Mouse (Mus musculus): ENCODE measurements around the gene Gm26938. TPM values are rescaled to one million over a fixed set of nuclear protein-coding genes. Genes with fewer than 3 reads are reported as not detected.
A peak's percentile ranks its signal among the peaks of the same experiment; 100 is the strongest.

Gm26938 gene
- polyA plus RNA-seq, 1 experiment from 2014 or later: not detected

GRCm38 (mm10) chr5:139835706-139836105 is 9.5 kb upstream of the Gm26938 start:
- H3K9me3 ChIP-seq (replicated peaks; ENCODE audit: control insufficient read depth, low read length, poor library complexity, severe bottlenecking): no peaks in the 10 kb centered on the region
- no peak overlapping the region for H3K9ac ChIP-seq (ENCODE audit: low read depth, low read length)
- H3K27ac ChIP-seq (ENCODE audit: low read length): no peak overlapping the region
- no peak overlapping the region for H3K4me3 ChIP-seq (ENCODE audit: low read depth, low read length)
- 85% methylated on average over 7 of the region's 7 CpGs for WGBS
- H3K36me3 ChIP-seq (ENCODE audit: control insufficient read depth, insufficient read depth, low read length): no peaks in the 10 kb centered on the region
- no peak for ATAC-seq
- no peak overlapping the region for H3K4me2 ChIP-seq (ENCODE audit: low read length)
- H3K27me3 ChIP-seq (ENCODE audit: control insufficient read depth, insufficient read depth, low read depth, low read length): no peaks in the 10 kb centered on the region
- 0 out of 2 replicates have a peak, but pooled peaks cover 3% of the 10 kb centered on the region for H3K4me1 ChIP-seq (ENCODE audit: control insufficient read depth, insufficient read depth, low read length)

DNA sequence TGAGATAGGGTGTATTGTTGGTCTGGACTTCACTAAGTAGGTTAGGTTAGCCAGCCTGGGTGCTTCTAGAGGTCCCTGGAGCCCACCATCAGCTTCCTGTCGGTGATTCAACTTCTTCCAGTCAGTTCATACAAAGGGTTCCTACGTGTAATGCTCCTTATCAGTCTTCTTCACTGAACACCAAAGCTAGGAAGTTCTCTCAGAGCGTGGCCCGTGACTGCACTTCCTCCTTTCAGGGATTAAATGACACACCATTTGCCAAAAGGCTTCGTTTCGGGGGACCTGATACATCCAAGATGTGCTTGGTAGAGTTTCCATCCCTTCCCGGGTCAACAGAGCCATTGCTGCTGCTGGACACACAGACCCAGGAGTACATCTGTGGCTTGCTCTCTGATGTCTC is 5.9 kb upstream of the Gm26938 start:
- no peaks in the 10 kb centered on the region for H3K36me3 ChIP-seq (ENCODE audit: control insufficient read depth, insufficient read depth, low read length)
- H3K27ac ChIP-seq (ENCODE audit: low read length): no peak overlapping the region
- 82% methylated on average over 7 of the region's 7 CpGs for WGBS
- no peak for ATAC-seq
- H3K9ac ChIP-seq (ENCODE audit: low read depth, low read length): no peak overlapping the region
- H3K9me3 ChIP-seq (replicated peaks; ENCODE audit: control insufficient read depth, low read length, poor library complexity, severe bottlenecking): no peaks in the 10 kb centered on the region
- no peaks in the 10 kb centered on the region for H3K27me3 ChIP-seq (ENCODE audit: control insufficient read depth, insufficient read depth, low read depth, low read length)
- H3K4me1 ChIP-seq (ENCODE audit: control insufficient read depth, insufficient read depth, low read length): peaks cover under 1% of the 10 kb centered on the region; the same call in 1 of the 2 replicates
- H3K4me2 ChIP-seq (ENCODE audit: low read length): no peak overlapping the region
- no peak overlapping the region for H3K4me3 ChIP-seq (ENCODE audit: low read depth, low read length)

GRCm38 (mm10) chr5:139830734-139831133 is 4.5 kb upstream of the Gm26938 start:
- 91% methylated on average over 3 of the region's 3 CpGs for WGBS
- peaks cover 7% of the 10 kb centered on the region for H3K4me1 ChIP-seq (ENCODE audit: control insufficient read depth, insufficient read depth, low read length)
- no peak overlapping the region for H3K27ac ChIP-seq (ENCODE audit: low read length)

GRCm38 (mm10) chr5:139829384-139829783 is 3.2 kb upstream of the Gm26938 start:
- Histone ChIP-seq H3K4me2 (ENCODE audit: low read length) (no peak overlapping the region), H3K27me3 (ENCODE audit: control insufficient read depth, insufficient read depth, low read depth, low read length) (no peaks in the 10 kb centered on the region), H3K4me3 (ENCODE audit: low read depth, low read length) (no peak overlapping the region), H3K4me1 (ENCODE audit: control insufficient read depth, insufficient read depth, low read length) (peaks cover 19% of the 10 kb centered on the region), H3K9me3 (replicated peaks; ENCODE audit: control insufficient read depth, low read length, poor library complexity, severe bottlenecking) (no peaks in the 10 kb centered on the region), H3K36me3 (ENCODE audit: control insufficient read depth, insufficient read depth, low read length) (no peaks in the 10 kb centered on the region), H3K9ac (ENCODE audit: low read depth, low read length) (no peak overlapping the region), H3K27ac (ENCODE audit: low read length) (no peak overlapping the region)
- no peak for ATAC-seq
- WGBS: 81% methylated on average over 13 of the region's 13 CpGs

More at GRCm38 (mm10) chr5:139830734-139831133, 4.5 kb upstream of the Gm26938 start:
- no peak overlapping the region for H3K4me2 ChIP-seq (ENCODE audit: low read length)
- H3K9ac ChIP-seq (ENCODE audit: low read depth, low read length): no peak overlapping the region
- ATAC-seq: no peak
- no peaks in the 10 kb centered on the region for H3K9me3 ChIP-seq (replicated peaks; ENCODE audit: control insufficient read depth, low read length, poor library complexity, severe bottlenecking)
- H3K27me3 ChIP-seq (ENCODE audit: control insufficient read depth, insufficient read depth, low read depth, low read length): no peaks in the 10 kb centered on the region
- no peak overlapping the region for H3K4me3 ChIP-seq (ENCODE audit: low read depth, low read length)
- no peaks in the 10 kb centered on the region for H3K36me3 ChIP-seq (ENCODE audit: control insufficient read depth, insufficient read depth, low read length)

GRCm38 (mm10) chr5:139827593-139827992 is 1.4 kb upstream of the Gm26938 start:
- 92% methylated on average over 1 of the region's 1 CpGs for WGBS
- H3K4me1 ChIP-seq (ENCODE audit: control insufficient read depth, insufficient read depth, low read length): peaks cover 19% of the 10 kb centered on the region
- no peak overlapping the region for H3K9ac ChIP-seq (ENCODE audit: low read depth, low read length)
- no peak overlapping the region for H3K4me2 ChIP-seq (ENCODE audit: low read length)
- H3K36me3 ChIP-seq (ENCODE audit: control insufficient read depth, insufficient read depth, low read length): peaks cover 9% of the 10 kb centered on the region; the same call in 1 of the 2 replicates
- H3K4me3 ChIP-seq (ENCODE audit: low read depth, low read length): no peak overlapping the region
- ATAC-seq: no peak
- no peak overlapping the region for H3K27ac ChIP-seq (ENCODE audit: low read length)
- no peaks in the 10 kb centered on the region for H3K9me3 ChIP-seq (replicated peaks; ENCODE audit: control insufficient read depth, low read length, poor library complexity, severe bottlenecking)
- no peaks in the 10 kb centered on the region for H3K27me3 ChIP-seq (ENCODE audit: control insufficient read depth, insufficient read depth, low read depth, low read length)

DNA sequence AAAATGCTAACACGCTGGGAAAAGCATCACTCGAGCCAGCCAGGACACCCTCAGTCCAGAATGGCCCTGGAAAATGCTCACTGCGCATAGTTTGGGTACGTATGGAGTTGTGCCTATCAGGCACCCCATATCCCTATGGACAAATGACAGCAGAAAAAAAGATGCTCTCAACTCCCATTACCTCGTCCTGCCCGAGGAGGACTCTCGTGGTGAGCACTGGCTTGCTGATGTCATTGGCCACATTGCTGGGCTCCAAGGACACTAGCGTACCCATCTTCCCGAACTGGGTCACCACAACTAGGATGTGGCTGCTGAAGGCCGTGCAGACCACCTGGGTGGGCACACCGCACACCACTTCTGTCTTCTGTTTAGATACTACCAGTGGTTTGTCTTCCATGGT is 260 bp downstream of the Gm26938 start:
- 0 out of 2 replicates have a peak, but pooled peaks have one; percentile 47 for ATAC-seq
- Histone ChIP-seq H3K27me3 (ENCODE audit: control insufficient read depth, insufficient read depth, low read depth, low read length) (no peaks in the 10 kb centered on the region), H3K9ac (ENCODE audit: low read depth, low read length) (peak overlapping the region; percentile 85), H3K4me2 (ENCODE audit: low read length) (peak overlapping the region; percentile 99), H3K36me3 (ENCODE audit: control insufficient read depth, insufficient read depth, low read length) (peaks cover 12% of the 10 kb centered on the region; the same call in 1 of the 2 replicates), H3K4me3 (ENCODE audit: low read depth, low read length) (peak overlapping the region; percentile 87), H3K27ac (ENCODE audit: low read length) (peak overlapping the region; percentile 62), H3K9me3 (replicated peaks; ENCODE audit: control insufficient read depth, low read length, poor library complexity, severe bottlenecking) (no peaks in the 10 kb centered on the region), H3K4me1 (ENCODE audit: control insufficient read depth, insufficient read depth, low read length) (peaks cover 19% of the 10 kb centered on the region)
- 44% methylated on average over 11 of the region's 11 CpGs for WGBS

DNA sequence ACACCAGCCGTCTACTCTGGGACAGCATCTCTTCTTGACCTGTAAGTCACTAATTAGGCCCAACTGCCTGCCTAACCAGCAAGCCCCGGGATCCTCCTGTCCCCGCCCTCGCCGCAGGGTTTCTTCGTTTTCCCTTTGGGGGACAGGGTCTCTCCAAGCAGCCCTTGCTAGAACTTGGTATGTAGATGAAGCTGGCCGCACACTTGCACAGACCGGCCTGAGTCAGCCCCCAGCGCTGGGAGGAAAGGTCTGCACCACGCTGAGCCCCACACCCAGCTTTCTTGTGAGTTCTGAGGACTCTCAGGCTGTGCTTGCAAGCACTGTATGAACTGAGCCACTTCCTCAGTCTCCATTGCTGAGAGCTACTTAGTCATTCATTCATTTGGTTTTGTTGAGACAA is 1.7 kb downstream of the Gm26938 start:
- no peak overlapping the region for H3K27ac ChIP-seq (ENCODE audit: low read length)
- H3K9ac ChIP-seq (ENCODE audit: low read depth, low read length): no peak overlapping the region
- H3K4me3 ChIP-seq (ENCODE audit: low read depth, low read length): no peak overlapping the region
- H3K9me3 ChIP-seq (replicated peaks; ENCODE audit: control insufficient read depth, low read length, poor library complexity, severe bottlenecking): no peaks in the 10 kb centered on the region
- no peaks in the 10 kb centered on the region for H3K27me3 ChIP-seq (ENCODE audit: control insufficient read depth, insufficient read depth, low read depth, low read length)
- WGBS: 92% methylated on average over 10 of the region's 10 CpGs
- ATAC-seq: no peak
- H3K4me2 ChIP-seq (ENCODE audit: low read length): no peak overlapping the region; the same call in 1 of the 2 replicates
- H3K4me1 ChIP-seq (ENCODE audit: control insufficient read depth, insufficient read depth, low read length): peaks cover 19% of the 10 kb centered on the region
- H3K36me3 ChIP-seq (ENCODE audit: control insufficient read depth, insufficient read depth, low read length): peaks cover 12% of the 10 kb centered on the region; the same call in 1 of the 2 replicates

DNA sequence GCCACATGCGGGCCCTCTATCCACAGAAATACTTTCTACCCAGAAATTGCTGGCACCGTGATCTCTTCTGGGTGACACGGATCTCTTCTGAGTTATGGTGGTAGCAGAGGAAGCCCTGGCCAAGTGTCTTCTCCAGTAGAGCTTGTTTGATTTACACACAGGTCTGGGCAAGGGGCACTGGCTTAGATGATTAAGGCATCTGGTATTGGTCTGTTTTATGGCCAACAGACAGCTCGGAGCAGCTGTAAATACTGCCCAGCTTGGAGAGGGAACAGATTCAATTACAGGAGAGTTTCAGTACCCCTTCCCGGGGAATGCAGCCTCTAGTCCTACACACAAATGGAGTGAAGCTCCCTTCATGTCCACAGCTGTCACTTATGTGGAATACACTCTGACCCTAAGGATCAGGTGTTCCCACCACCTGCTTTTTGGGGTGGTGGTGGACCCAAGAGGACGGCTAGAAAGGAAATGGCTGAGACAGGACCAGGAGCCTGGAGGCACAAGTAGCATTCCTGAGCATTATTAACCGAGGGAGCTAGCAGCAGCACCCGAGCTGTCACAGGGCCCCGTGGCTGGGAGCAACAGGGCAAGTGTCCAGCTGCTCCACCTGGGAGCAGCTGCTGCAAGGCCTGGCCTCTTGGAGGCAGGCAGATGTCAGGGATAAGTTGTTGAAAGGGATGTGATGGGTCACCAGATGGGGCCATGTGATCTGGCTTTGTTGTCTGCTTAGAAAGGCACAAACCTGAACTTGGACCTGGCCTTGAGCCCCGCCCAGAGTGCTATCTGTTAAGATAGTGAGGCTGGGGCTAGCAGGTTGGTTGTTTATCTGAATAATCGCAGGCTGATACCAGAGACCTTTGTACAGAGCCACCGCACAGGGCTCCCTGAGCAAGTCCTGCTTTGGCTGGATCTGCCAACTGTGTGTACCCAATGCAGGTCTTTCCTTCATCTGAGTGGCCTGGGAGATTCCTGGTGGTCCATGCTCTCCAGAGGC is 4.4 kb downstream of the Gm26938 start:
- peaks cover 15% of the 10 kb centered on the region for H3K4me1 ChIP-seq (ENCODE audit: control insufficient read depth, insufficient read depth, low read length)
- no peak overlapping the region for H3K4me3 ChIP-seq (ENCODE audit: low read depth, low read length)
- no peak overlapping the region for H3K4me2 ChIP-seq (ENCODE audit: low read length)
- no peak overlapping the region for H3K9ac ChIP-seq (ENCODE audit: low read depth, low read length)
- no peaks in the 10 kb centered on the region for H3K27me3 ChIP-seq (ENCODE audit: control insufficient read depth, insufficient read depth, low read depth, low read length)
- WGBS: 85% methylated on average over 12 of the region's 12 CpGs
- H3K9me3 ChIP-seq (replicated peaks; ENCODE audit: control insufficient read depth, low read length, poor library complexity, severe bottlenecking): no peaks in the 10 kb centered on the region
- ATAC-seq: no peak
- peaks cover 12% of the 10 kb centered on the region; the same call in 1 of the 2 replicates for H3K36me3 ChIP-seq (ENCODE audit: control insufficient read depth, insufficient read depth, low read length)
- no peak overlapping the region for H3K27ac ChIP-seq (ENCODE audit: low read length)
